Mouse (Mus musculus) midbrain, embryonic 13.5 days (tissue): Measurements from ENCODE around the gene Kirrel3. TPM values are rescaled to one million over a fixed set of nuclear protein-coding genes. Genes with fewer than 3 reads are reported as not detected.
A peak's percentile ranks its signal among the peaks of the same experiment; 100 is the strongest.

Experiments
- ATAC-seq: fragments of 200-750 bp; cut with Nextera tagmentation; 2 replicates; pipeline ENCODE4 v1.8.0; 2017; ENCODE audit warnings: mild to moderate bottlenecking, moderate TSS enrichment, moderate library complexity
- H3K27ac ChIP-seq: fragments of 300-500 bp; sonication (generic); 2 replicates; pipeline ENCODE4 v1.5.1; 2015; ENCODE audit warnings: inconsistent platforms, mild to moderate bottlenecking, moderate library complexity
- H3K27me3 ChIP-seq: fragments of 300-500 bp; sonication (generic); 2 replicates; pipeline ENCODE4 v1.6.1; 2015; ENCODE audit warnings: mild to moderate bottlenecking, inconsistent platforms
- H3K36me3 ChIP-seq: fragments of 300-500 bp; sonication (generic); 2 replicates; pipeline ENCODE4 v1.6.1; 2015; ENCODE audit warnings: mild to moderate bottlenecking, inconsistent platforms
- H3K4me1 ChIP-seq: fragments of 300-500 bp; sonication (generic); replicated peaks from 2 replicates; pipeline ENCODE4 v1.6.1; 2015; ENCODE audit warnings: inconsistent platforms
- H3K4me2 ChIP-seq: fragments of 300-500 bp; sonication (generic); replicated peaks from 2 replicates; pipeline ENCODE4 v1.6.1; 2015; ENCODE audit warnings: moderate library complexity, mild to moderate bottlenecking, inconsistent platforms
- H3K4me3 ChIP-seq: fragments of 300-500 bp; sonication (generic); replicated peaks from 2 replicates; pipeline ENCODE4 v1.5.1; 2015; ENCODE audit warnings: mild to moderate bottlenecking, inconsistent platforms
- H3K9ac ChIP-seq: fragments of 300-500 bp; sonication (generic); replicated peaks from 2 replicates; pipeline ENCODE4 v1.6.1; 2015; ENCODE audit warnings: mild to moderate bottlenecking, inconsistent platforms
- H3K9me3 ChIP-seq: fragments of 300-500 bp; sonication (generic); 2 replicates; pipeline ENCODE4 v1.6.1; 2016; ENCODE audit warnings: mild to moderate bottlenecking, inconsistent platforms
- WGBS: fragments of 180-500 bp; shearing (Covaris S2); methylation state at CpG from one replicate; pipeline ENCODE4 v1.1.7; 2015; 5-methylcytosine and 5-hydroxymethylcytosine counted together
- polyA plus RNA-seq: library from polyadenylated mRNA; unstranded; fragments of >200 nt; fragmentation: Nextera tagmentation; extraction: Ambion mirVana; gene quantifications from 2 replicates; pipeline ENCODE4 v1.2.1, GENCODE M21; 2015

Gene Kirrel3
- polyA plus RNA-seq, 1 experiment from 2014 or later, result 24.0 TPM

DNA sequence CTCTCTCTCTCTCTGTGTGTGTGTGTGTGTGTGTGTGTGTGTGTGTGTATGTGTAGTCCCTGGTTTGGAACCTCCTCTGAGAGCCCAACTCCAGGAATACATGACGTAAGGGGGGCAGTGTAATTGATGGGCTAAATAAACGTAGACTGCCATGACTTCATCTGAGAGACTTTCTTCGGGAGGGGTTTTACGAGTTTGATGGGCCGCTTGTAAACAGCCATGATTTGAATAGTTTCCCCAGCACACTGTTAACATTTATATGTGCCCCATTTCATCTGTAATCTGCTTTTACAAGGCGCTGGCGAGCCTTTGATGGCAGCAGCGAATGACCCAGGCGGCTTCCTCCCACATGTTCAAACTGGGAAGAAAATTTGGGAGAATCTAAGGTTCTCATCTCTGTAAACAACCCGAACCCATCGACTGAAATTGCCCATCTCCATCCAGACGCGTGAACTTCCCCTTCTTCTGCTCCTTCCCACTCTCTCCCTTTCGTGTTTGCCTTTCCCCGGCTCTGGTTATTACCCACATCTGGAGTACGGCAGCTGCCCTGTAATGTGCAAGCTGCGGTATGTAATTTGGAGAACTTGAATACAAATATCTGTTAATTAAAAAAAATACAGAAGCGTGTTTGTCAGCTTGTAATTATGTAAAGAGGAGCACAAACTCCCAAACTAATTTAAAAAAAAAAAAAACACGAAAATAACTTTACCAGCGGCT is 34.7 kb downstream of the Kirrel3 start:
- no peaks in the 10 kb centered on the region for H3K36me3 ChIP-seq
- H3K4me2 ChIP-seq, result no peak overlapping the region
- H3K4me3 ChIP-seq, result no peak overlapping the region
- H3K27me3 ChIP-seq, result no peaks in the 10 kb centered on the region
- 88% methylated on average over 20 of the region's 20 CpGs for WGBS
- no peaks in the 10 kb centered on the region for H3K9me3 ChIP-seq
- H3K27ac ChIP-seq, result no peak overlapping the region
- H3K9ac ChIP-seq, result no peak overlapping the region
- H3K4me1 ChIP-seq, result no peaks in the 10 kb centered on the region
- ATAC-seq, result no peak

DNA sequence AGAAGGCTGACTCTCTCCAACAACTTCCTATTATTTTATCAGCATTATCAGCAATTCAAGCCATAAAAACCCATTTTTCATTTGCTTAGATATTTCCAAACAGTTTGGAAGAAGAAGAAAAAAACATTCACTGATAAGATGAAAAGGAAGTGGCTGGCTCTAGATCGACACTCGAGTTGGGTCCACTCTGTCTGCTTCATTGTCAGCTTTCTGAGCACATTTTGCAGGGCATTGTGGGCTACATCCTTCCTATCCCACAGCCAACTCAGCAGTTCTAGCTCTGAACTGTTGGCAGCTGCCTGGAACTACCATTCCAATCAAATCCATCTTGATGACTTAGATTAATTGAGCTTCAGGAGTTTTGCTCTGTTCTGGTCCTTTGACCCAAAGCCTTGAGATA is 40.0 kb downstream of the Kirrel3 start:
- H3K36me3 ChIP-seq, result no peaks in the 10 kb centered on the region
- no peak overlapping the region for H3K4me3 ChIP-seq
- H3K9ac ChIP-seq, result no peak overlapping the region
- H3K27me3 ChIP-seq, result no peaks in the 10 kb centered on the region
- ATAC-seq, result no peak
- 83% methylated on average over 2 of the region's 2 CpGs for WGBS
- H3K9me3 ChIP-seq, result no peaks in the 10 kb centered on the region
- H3K27ac ChIP-seq, result no peak overlapping the region
- no peak overlapping the region for H3K4me2 ChIP-seq
- no peaks in the 10 kb centered on the region for H3K4me1 ChIP-seq

DNA sequence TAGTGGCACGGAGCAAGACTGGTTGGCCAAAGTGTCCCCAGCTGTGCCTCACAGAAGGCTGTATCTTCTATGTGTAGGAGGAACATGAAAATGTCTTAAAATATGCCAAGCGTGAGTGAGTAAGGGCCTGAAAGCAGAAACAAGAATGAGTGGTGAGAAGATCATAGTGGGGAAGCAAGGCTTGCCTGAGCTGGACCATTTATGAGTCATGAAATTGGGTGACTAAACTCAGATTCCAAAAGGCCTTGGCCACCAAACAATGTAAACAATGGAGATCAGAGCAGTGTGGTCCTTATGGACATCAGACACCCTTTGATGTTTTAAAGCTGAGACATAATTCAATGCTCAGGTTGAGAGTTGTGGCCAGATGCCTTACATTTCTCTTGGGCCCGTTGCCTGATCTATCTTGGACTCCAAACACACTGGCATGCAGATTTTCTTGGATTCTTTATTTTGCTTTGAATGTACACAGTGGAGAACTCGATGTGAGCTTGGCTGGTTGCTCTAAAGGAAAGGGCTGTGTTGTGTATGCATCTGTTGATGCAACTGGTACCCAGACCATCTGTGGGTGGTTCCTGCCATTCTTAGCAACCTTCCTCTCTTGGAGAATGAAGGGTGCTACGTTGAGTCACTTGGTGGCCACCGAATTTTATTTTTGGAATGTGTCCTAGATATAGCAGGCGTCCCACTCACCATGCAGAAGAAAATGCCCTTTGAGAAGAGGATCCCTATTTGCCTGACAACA is 53.1 kb downstream of the Kirrel3 start:
- H3K4me1 ChIP-seq, result 0 out of 2 replicates have a peak, but pooled peaks cover 5% of the 10 kb centered on the region
- H3K4me2 ChIP-seq, result no peak overlapping the region
- no peaks in the 10 kb centered on the region for H3K27me3 ChIP-seq
- H3K4me3 ChIP-seq, result no peak overlapping the region
- H3K9ac ChIP-seq, result no peak overlapping the region
- 85% methylated on average over 7 of the region's 7 CpGs for WGBS
- ATAC-seq, result no peak
- no peak overlapping the region for H3K27ac ChIP-seq
- H3K9me3 ChIP-seq, result no peaks in the 10 kb centered on the region
- no peaks in the 10 kb centered on the region for H3K36me3 ChIP-seq

GRCm38 (mm10) chr9:34541908-34542307 is 56.2 kb downstream of the Kirrel3 start:
- no peak overlapping the region for H3K4me3 ChIP-seq
- 74% methylated on average over 2 of the region's 2 CpGs for WGBS

DNA sequence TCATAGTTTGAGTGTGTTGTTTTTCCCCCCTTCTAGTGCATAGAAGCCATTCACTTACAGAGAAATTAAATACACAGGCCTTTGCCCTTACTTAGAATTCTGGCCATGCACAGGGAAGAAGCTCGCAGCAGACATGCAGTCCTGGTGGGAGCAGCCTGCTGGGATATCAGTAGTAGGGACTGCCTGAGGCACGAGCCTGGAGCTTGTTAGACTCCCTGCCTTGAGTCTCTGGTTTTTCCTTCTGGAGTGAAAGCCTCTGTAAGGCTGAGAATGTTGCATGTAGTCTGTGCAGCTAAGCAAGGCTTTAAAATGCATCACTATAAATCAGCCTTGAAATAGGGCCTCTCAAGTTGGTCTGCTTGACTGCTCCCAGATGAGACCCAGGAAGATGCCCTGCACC is 70.0 kb downstream of the Kirrel3 start:
- H3K27ac ChIP-seq, result peak overlapping the region; percentile 16; the same call in 1 of the 2 replicates
- no peak overlapping the region for H3K4me2 ChIP-seq
- H3K9ac ChIP-seq, result no peak overlapping the region
- WGBS, result 7% methylated on average over 2 of the region's 2 CpGs
- H3K9me3 ChIP-seq, result no peaks in the 10 kb centered on the region
- ATAC-seq, result 0 out of 2 replicates have a peak, but pooled peaks have one; percentile 31
- peaks cover 49% of the 10 kb centered on the region for H3K4me1 ChIP-seq
- no peak overlapping the region for H3K4me3 ChIP-seq
- H3K27me3 ChIP-seq, result peaks cover 6% of the 10 kb centered on the region; the same call in 1 of the 2 replicates
- H3K36me3 ChIP-seq, result no peaks in the 10 kb centered on the region

More at GRCm38 (mm10) chr9:34541908-34542307, 56.2 kb downstream of the Kirrel3 start:
- ATAC-seq, result no peak
- Histone ChIP-seq H3K9me3 (no peaks in the 10 kb centered on the region), H3K9ac (no peak overlapping the region), H3K4me2 (no peak overlapping the region), H3K27ac (no peak overlapping the region), H3K36me3 (no peaks in the 10 kb centered on the region), H3K27me3 (no peaks in the 10 kb centered on the region), H3K4me1 (no peaks in the 10 kb centered on the region)

DNA sequence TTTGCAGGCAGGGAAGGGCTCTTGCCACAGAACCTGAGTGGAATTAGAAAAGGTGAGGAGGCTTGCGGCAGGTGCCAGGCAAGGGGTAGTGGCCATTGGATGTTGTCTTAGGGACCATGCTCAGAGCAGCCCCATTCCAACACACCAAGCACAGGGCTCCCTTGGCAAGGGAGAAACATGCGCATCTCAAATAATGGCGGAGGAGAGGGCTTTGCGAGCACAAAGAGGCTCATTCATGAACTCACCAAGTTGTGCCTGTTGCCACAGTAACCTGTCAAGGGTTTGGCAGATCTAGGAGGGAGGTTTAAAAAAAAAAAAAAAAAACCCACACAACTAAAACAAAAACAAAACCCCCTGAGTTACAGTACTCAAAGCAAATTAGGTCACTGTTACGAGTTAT is 72.2 kb downstream of the Kirrel3 start:
- Histone ChIP-seq H3K27ac (peak overlapping the region; percentile 52), H3K4me1 (peaks cover 52% of the 10 kb centered on the region), H3K36me3 (no peaks in the 10 kb centered on the region), H3K4me3 (no peak overlapping the region), H3K9ac (0 out of 2 replicates have a peak overlapping the region, but pooled peaks have one; percentile 11), H3K27me3 (peaks cover 9% of the 10 kb centered on the region; the same call in 1 of the 2 replicates), H3K4me2 (0 out of 2 replicates have a peak overlapping the region, but pooled peaks have one; percentile 26), H3K9me3 (no peaks in the 10 kb centered on the region)
- peak; percentile 85 for ATAC-seq
- WGBS, result 21% methylated on average over 5 of the region's 5 CpGs

- H3K9ac ChIP-seq, result 0 out of 2 replicates have a peak overlapping the region, but pooled peaks have one; percentile 11
- 16% methylated on average over 8 of the region's 8 CpGs for WGBS
- H3K36me3 ChIP-seq, result no peaks in the 10 kb centered on the region
- H3K4me3 ChIP-seq, result no peak overlapping the region
- ATAC-seq, result peak; percentile 71
- no peaks in the 10 kb centered on the region for H3K9me3 ChIP-seq
- H3K4me1 ChIP-seq, result peaks cover 52% of the 10 kb centered on the region
- H3K27me3 ChIP-seq, result peaks cover 9% of the 10 kb centered on the region; the same call in 1 of the 2 replicates
- H3K27ac ChIP-seq, result peak overlapping the region; percentile 52
- H3K4me2 ChIP-seq, result peak overlapping the region; percentile 26
Measured at GRCm38 (mm10) chr9:34558291-34558899, 72.7 kb downstream of the Kirrel3 start.

DNA sequence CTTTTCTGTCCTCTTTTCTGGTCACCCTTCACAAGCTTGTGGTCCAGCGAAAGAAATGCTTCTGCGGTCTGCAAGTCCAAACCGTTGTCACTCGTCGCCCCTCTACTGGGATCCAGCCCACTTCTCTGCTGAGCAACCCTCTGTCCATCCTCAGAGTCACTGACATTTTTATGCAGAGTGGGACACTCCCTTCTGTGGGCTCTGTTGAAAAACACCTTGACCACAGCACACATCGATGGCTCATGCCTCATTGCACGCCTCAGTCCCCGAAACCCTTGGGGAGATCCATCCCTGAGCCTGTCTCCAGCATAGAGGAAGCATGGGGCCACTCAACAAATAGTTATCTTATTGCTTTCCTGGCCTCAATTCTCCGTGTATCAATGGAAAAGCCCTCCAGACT is 73.4 kb downstream of the Kirrel3 start:
- Histone ChIP-seq H3K9ac (no peak overlapping the region), H3K4me2 (0 out of 2 replicates have a peak overlapping the region, but pooled peaks have one; percentile 26), H3K9me3 (no peaks in the 10 kb centered on the region), H3K4me1 (peaks cover 52% of the 10 kb centered on the region), H3K4me3 (no peak overlapping the region), H3K36me3 (no peaks in the 10 kb centered on the region), H3K27ac (0 out of 2 replicates have a peak overlapping the region, but pooled peaks have one; percentile 52), H3K27me3 (peaks cover 9% of the 10 kb centered on the region; the same call in 1 of the 2 replicates)
- ATAC-seq, result no peak
- WGBS, result 86% methylated on average over 9 of the region's 9 CpGs

DNA sequence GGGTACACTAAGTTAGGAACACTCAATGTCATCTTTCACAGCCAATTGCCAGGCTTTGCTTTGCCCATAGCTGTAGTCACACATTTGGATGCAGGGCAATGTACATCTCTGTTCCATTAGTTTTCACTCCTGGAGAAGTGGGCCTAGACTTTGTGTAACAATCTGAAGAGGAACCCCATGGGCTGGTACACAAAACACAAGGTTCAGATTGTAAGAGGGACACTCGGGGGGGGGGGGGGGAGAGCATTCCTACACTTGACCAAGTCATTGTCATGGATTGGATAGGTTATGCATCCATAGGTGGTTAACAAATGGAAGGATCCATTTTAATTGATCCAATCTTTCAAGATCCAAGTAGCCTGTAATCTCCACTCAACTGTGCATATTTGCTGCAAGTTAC is 75.6 kb downstream of the Kirrel3 start:
- no peaks in the 10 kb centered on the region for H3K36me3 ChIP-seq
- H3K4me2 ChIP-seq, result no peak overlapping the region
- WGBS, result 42% methylated on average over 1 of the region's 1 CpGs
- H3K4me3 ChIP-seq, result no peak overlapping the region
- no peak overlapping the region for H3K9ac ChIP-seq
- H3K27me3 ChIP-seq, result peaks cover 6% of the 10 kb centered on the region; the same call in 1 of the 2 replicates
- no peak for ATAC-seq
- peaks cover 40% of the 10 kb centered on the region for H3K4me1 ChIP-seq
- no peaks in the 10 kb centered on the region for H3K9me3 ChIP-seq
- no peak overlapping the region for H3K27ac ChIP-seq

DNA sequence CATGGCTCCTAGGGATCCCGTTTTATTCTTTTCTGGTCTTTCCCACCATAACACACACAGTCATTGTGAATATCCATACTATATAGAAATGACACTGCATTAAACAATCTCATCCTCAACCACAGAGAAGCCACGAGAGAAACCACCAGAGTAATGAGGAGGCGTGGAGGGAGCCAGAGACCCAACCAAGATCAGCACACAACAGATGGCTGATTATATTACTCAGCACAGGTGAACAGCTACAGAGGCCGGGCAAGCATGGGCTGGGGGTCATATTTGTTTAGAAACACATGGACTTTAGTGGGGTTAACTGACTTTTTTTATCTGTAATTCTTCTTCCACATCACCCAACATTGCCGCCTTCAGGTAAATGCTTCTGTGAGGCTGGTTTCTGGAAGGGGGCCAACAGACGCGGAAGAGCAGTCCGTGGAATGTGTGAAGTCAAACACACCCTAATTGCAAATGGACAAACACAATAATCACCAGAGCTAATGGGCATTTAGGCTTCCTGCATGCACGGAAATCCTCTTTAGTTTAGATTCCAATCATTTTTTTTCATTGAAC is 76.8 kb downstream of the Kirrel3 start:
- 81% methylated on average over 9 of the region's 9 CpGs for WGBS
- Histone ChIP-seq H3K4me3 (no peak overlapping the region), H3K9ac (no peak overlapping the region), H3K27ac (no peak overlapping the region), H3K27me3 (peaks cover 4% of the 10 kb centered on the region; the same call in 1 of the 2 replicates), H3K4me2 (no peak overlapping the region), H3K4me1 (peaks cover 34% of the 10 kb centered on the region), H3K9me3 (no peaks in the 10 kb centered on the region), H3K36me3 (no peaks in the 10 kb centered on the region)
- no peak for ATAC-seq

DNA sequence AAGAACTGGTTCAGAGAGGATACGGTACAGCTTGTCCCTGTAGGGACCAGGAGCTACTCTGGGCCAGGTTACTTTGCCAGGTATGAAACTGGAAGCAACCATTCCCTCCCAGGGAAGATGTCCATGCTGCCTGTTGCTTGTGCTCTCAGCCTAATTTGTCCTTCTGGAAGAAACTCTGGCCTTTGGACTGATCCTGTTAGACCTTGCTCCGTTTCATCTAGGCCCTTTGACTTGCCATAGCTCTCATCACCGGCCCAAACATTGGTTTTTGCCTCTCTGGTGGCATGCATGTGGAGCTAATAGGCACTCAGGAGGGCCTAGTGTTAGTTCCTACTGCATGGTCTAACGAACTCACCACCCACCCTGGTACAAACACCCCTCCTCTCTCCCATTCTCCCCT is 88.2 kb downstream of the Kirrel3 start:
- H3K27me3 ChIP-seq, result no peaks in the 10 kb centered on the region
- ATAC-seq, result no peak
- H3K27ac ChIP-seq, result no peak overlapping the region
- 0 out of 2 replicates have a peak, but pooled peaks cover 1% of the 10 kb centered on the region for H3K4me1 ChIP-seq
- no peak overlapping the region for H3K4me2 ChIP-seq
- no peaks in the 10 kb centered on the region for H3K9me3 ChIP-seq
- no peak overlapping the region for H3K4me3 ChIP-seq
- 82% methylated on average over 4 of the region's 4 CpGs for WGBS
- H3K9ac ChIP-seq, result no peak overlapping the region
- H3K36me3 ChIP-seq, result no peaks in the 10 kb centered on the region
